In the genomic region with DNA sequence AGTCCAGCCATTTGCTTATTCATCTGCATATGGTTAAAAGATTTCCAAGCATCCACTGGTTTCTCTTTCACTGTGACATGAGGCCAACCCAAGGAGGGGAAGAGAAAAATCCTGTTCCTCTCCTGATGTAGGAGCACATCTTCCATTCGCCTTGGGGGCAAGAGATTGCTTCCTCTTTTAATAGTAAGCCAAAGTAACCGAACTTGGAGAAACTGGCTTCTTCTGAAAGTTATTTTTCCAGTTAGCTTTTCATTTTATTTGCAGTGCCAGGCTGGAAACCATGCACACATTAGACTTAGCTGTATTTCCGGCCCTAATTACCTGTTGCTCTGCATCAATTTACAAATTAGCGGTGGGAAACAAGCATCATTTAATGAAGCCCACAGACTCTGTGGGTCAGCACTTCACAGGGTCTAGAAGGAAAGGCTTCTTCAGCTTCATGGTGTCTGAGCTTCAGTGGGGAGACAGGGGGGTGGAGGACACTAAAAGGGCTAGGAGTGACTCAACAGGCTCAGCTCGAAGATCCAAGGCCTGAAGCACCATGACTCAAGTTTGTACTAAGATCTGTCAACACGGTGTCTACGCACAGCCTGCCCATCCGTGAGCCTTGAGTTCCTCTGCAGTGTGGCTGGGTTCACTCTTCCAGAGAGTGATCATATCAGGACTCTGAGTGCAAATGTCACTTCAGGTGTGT, we compare ENCODE assay signal across 17 mouse cellular contexts. TPM values are rescaled to one million over a fixed set of nuclear protein-coding genes. Genes with fewer than 3 reads are reported as not detected.
DNase-seq lines count a peak whose midpoint lies in the region; ATAC-seq and TF ChIP-seq lines count a peak whose summit lies in the region.
"Had no signal": no experiment of that assay in that cellular context is flagged by ENCODE, and none has a peak within 500 bp of the region (broad histone marks: within the 10 kb centered on the region; RNA-seq: fewer than 3 reads in every experiment).

No protein-coding gene starts in this region.

- no peaks in the 10 kb centered on the region for H3K27me3 ChIP-seq in embryonic facial prominence, embryonic 13.5 days
- H3K27me3 ChIP-seq in embryonic facial prominence, embryonic 10.5 days (replicated peaks; ENCODE audit: low read depth, poor library complexity, severe bottlenecking): no peaks in the 10 kb centered on the region
- no peaks in the 10 kb centered on the region for H3K27me3 ChIP-seq in heart, embryonic 16.5 days (ENCODE audit: control insufficient read depth, insufficient read depth, low read length)
- H3K27me3 ChIP-seq: intestine, embryonic 15.5 days; neural tube, embryonic 12.5 days had no signal

- 64% methylated on average over 8 of the region's 8 CpGs for WGBS in embryonic facial prominence, embryonic 13.5 days
- WGBS in embryonic facial prominence, embryonic 10.5 days: 75% methylated on average over 8 of the region's 8 CpGs
- WGBS in heart, embryonic 16.5 days: 64% methylated on average over 8 of the region's 8 CpGs

- no peak overlapping the region for H3K4me2 ChIP-seq in embryonic facial prominence, embryonic 13.5 days
- H3K4me2 ChIP-seq in heart, embryonic 16.5 days (ENCODE audit: low read depth, low read length): no peak overlapping the region
- H3K4me2 ChIP-seq: intestine, embryonic 15.5 days; lung, embryonic 14.5 days; midbrain, embryonic 11.5 days; neural tube, embryonic 12.5 days had no signal

- no peak overlapping the region for H3K4me3 ChIP-seq in embryonic facial prominence, embryonic 13.5 days
- H3K4me3 ChIP-seq in embryonic facial prominence, embryonic 10.5 days: no peak overlapping the region
- no peak overlapping the region for H3K4me3 ChIP-seq in bone marrow macrophage, adult 2 months (ENCODE audit: insufficient read depth, low read length)
- H3K4me3 ChIP-seq in heart, embryonic 16.5 days (ENCODE audit: low read length): no peak overlapping the region
- H3K4me3 ChIP-seq: intestine, embryonic 15.5 days; neural tube, embryonic 12.5 days had no signal

- no peaks in the 10 kb centered on the region for H3K9me3 ChIP-seq in embryonic facial prominence, embryonic 13.5 days
- no peaks in the 10 kb centered on the region for H3K9me3 ChIP-seq in embryonic facial prominence, embryonic 10.5 days
- H3K9me3 ChIP-seq in heart, embryonic 16.5 days (replicated peaks; ENCODE audit: control insufficient read depth, low read length): no peaks in the 10 kb centered on the region
- H3K9me3 ChIP-seq: intestine, embryonic 15.5 days; neural tube, embryonic 12.5 days had no signal

- TF ChIP-seq POLR2A in bone marrow macrophage, adult 2 months (IDR thresholded peaks at IDR 0.05; ENCODE audit: borderline replicate concordance, low read depth, low read length): no peak

- H3K27ac ChIP-seq in embryonic facial prominence, embryonic 13.5 days: peak overlapping the region; percentile 41; the same call in 1 of the 2 replicates
- no peak overlapping the region for H3K27ac ChIP-seq in embryonic facial prominence, embryonic 10.5 days (replicated peaks)
- H3K27ac ChIP-seq in bone marrow macrophage, adult 2 months (ENCODE audit: insufficient read depth, low read depth, low read length): peak overlapping the region; percentile 44
- H3K27ac ChIP-seq in heart, embryonic 16.5 days (ENCODE audit: low read length): peak overlapping the region; percentile 36
- H3K27ac ChIP-seq: intestine, embryonic 15.5 days; neural tube, embryonic 12.5 days; stomach, postnatal 0 days had no signal

- no peak; the same call in 1 of the 2 replicates for ATAC-seq in embryonic facial prominence, embryonic 13.5 days (ENCODE audit: insufficient number of reproducible peaks, insufficient read depth, low FRiP score, low TSS enrichment, low read depth)
- no peak for ATAC-seq in heart, embryonic 16.5 days (replicated peaks; ENCODE audit: extremely low read depth, insufficient read depth, low FRiP score)
- no peak for ATAC-seq in erythroblast, adult 5-6 weeks (replicated peaks; ENCODE audit: low FRiP score, poor library complexity, severe bottlenecking)
- ATAC-seq: forebrain, embryonic 14.5 days; intestine, embryonic 15.5 days had no signal

- H3K4me1 ChIP-seq in embryonic facial prominence, embryonic 13.5 days: peaks cover 29% of the 10 kb centered on the region
- H3K4me1 ChIP-seq in embryonic facial prominence, embryonic 10.5 days: peaks cover 32% of the 10 kb centered on the region
- H3K4me1 ChIP-seq in bone marrow macrophage, adult 2 months (ENCODE audit: control insufficient read depth, insufficient read depth, low read length): peaks cover 18% of the 10 kb centered on the region
- peaks cover 10% of the 10 kb centered on the region for H3K4me1 ChIP-seq in heart, embryonic 16.5 days (ENCODE audit: control insufficient read depth, insufficient read depth, low read length)
- H3K4me1 ChIP-seq: intestine, embryonic 15.5 days; neural tube, embryonic 12.5 days had no signal

- TF ChIP-seq CTCF in bone marrow macrophage, adult 2 months (IDR thresholded peaks at IDR 0.05; ENCODE audit: low read depth, low read length): no peak

- no peak overlapping the region for H3K9ac ChIP-seq in embryonic facial prominence, embryonic 13.5 days
- no peak overlapping the region for H3K9ac ChIP-seq in heart, embryonic 16.5 days (ENCODE audit: low read length)
- H3K9ac ChIP-seq: intestine, embryonic 15.5 days; lung, embryonic 14.5 days; neural tube, embryonic 12.5 days had no signal

- no peak for DNase-seq in embryonic facial prominence, embryonic 10.5 days (ENCODE audit: low spot score)
- DNase-seq in 3134 (ENCODE audit: extremely low read depth, insufficient read length, low spot score) (peak; percentile 43), adipocyte (ENCODE audit: low spot score) (no peak)
- DNase-seq in cerebellum, postnatal 4 days (ENCODE audit: low spot score in 2 of 2): no peak
- DNase-seq: cerebellum, postnatal 36 days; lung, embryonic 14.5 days; right cerebral cortex, adult 18-20 months had no signal

- no peaks in the 10 kb centered on the region for H3K36me3 ChIP-seq in embryonic facial prominence, embryonic 13.5 days
- H3K36me3 ChIP-seq in embryonic facial prominence, embryonic 10.5 days (replicated peaks): no peaks in the 10 kb centered on the region
- H3K36me3 ChIP-seq in heart, embryonic 16.5 days (ENCODE audit: control insufficient read depth, insufficient read depth): no peaks in the 10 kb centered on the region
- H3K36me3 ChIP-seq: intestine, embryonic 15.5 days; neural tube, embryonic 12.5 days had no signal

RNA-seq across cellular contexts. Expression of gene Cnn3, which starts 54.6 kb away (rescaled TPM):
- 793 and 938 TPM in 2 replicates for polyA plus RNA-seq in embryonic facial prominence, embryonic 13.5 days (2015; fragmentation: Nextera tagmentation; extraction: Ambion mirVana)
- 864 and 874 TPM in 2 replicates for polyA plus RNA-seq in embryonic facial prominence, embryonic 10.5 days (2016; fragmentation: Nextera tagmentation; extraction: Ambion mirVana)
- 1.3 and 3.6 TPM in 2 replicates for polyA plus RNA-seq in bone marrow macrophage, adult 2 months (2012; ENCODE audit: insufficient read depth, insufficient read length, missing spikeins)
- polyA plus RNA-seq in heart, embryonic 16.5 days (2015; fragmentation: Nextera tagmentation; extraction: Ambion mirVana): 370 and 406 TPM in 2 replicates
- total RNA-seq in erythroblast, adult 5-6 weeks (2015; ENCODE audit: low replicate concordance): 16.9 and 34.3 TPM in 2 replicates
- 1.1 and 6.4 TPM in 2 replicates for total RNA-seq in erythroblast, adult 5-6 weeks (2017; ENCODE audit: low replicate concordance)
- total RNA-seq: MEL had no signal

Comparison
In these comparisons a context has a peak if more than half of its experiments do, and no peak if none do; other contexts are left out.
1. RNA of gene Cnn3, which starts 54.6 kb away (polyA plus RNA-seq): 864 to 874 TPM in embryonic facial prominence, embryonic 10.5 days, 793 to 938 TPM in embryonic facial prominence, embryonic 13.5 days and 370 to 406 TPM in heart, embryonic 16.5 days; 1.3 to 3.6 TPM in bone marrow macrophage, adult 2 months; every median in the first group is over 10 times any median in the second.